Mouse (Mus musculus) spleen, postnatal 14 days (tissue): ENCODE data around the gene Pigyl.
"Not testable (repeated sequence)": the region's sequence is repeated elsewhere in the genome, so short reads cannot be mapped to it uniquely, and the experiment has no call there.

Experiments
- DNase-seq, 2 experiments: peaks; one replicate each; pipeline ENCODE4 v3.0.0; 2021 to 2022; ENCODE audit warnings: low spot score in 2 of 2

The Pigyl gene

DNA sequence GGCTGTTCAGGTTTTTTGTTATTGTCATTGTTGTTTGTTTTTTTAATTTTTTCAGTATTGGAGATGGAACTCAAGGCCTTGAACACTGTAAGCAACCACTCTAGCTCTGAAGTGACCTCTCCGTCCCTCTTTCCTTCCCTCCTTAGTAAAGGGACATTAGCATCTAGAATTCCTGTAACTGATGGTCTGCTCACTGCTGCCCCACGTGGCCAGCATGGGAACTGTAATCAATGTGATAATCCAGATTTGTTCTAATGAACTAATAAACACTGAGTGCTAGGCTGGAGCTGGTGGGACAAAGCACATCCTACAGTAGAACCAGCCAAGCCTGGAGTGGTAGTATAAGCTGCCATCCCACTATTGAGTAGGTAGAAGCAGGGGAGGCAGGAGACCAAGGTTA is 18.2 kb upstream of the Pigyl start:
- no peak for DNase-seq

GRCm38 (mm10) chr9:22139746-22140145 is 16.9 kb upstream of the Pigyl start:
- DNase-seq = no peak

GRCm38 (mm10) chr9:22143108-22144037 is 13.3 kb upstream of the Pigyl start:
- peak; percentile 84 to 91 for DNase-seq

- DNase-seq = no peak
Measured at GRCm38 (mm10) chr9:22144304-22144965, 12.2 kb upstream of the Pigyl start.

GRCm38 (mm10) chr9:22149426-22150248 is 7.0 kb upstream of the Pigyl start:
- no peak for DNase-seq

DNA sequence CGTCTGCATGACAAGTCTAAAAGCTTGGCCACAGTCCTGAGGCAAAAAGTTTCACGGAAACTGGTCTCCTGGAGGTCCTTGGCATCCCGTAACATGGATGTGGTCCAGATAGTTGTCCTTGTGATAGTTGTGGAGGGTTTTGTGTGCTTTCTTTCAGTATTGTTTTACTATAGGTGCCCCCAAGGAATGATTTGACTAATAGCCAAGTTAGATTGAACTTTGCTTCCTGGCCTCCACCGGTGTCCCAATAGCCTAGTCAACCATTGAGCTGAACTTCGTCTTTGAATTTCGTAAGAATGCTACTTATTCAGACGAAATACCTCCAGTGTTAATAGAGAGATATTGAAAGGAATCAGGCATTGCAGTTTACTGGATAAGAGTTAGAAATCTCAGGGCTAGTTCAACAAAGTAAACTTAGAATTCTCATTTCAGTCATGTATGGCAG is 6.4 kb upstream of the Pigyl start:
- DNase-seq = not testable (repeated sequence)

DNA sequence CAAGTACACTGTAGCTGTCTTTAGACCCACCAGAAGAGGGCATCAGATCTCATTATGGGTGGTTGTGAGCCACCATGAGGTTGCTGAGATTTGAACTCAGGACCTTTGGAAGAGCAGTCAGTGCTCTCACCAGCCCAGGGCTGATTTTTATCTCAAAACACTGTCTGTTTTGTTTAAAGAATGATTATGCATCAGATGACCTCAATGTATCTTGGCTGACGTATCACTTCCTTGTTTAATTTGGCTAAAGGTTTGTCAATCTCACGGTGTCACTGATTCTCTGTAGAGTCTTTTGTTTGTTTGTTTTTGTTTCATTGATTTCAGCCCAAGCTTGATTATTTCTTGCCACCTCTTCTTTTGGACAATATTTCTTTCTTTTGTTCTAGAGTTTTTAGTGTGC is 5.7 kb upstream of the Pigyl start:
- no peak for DNase-seq

DNA sequence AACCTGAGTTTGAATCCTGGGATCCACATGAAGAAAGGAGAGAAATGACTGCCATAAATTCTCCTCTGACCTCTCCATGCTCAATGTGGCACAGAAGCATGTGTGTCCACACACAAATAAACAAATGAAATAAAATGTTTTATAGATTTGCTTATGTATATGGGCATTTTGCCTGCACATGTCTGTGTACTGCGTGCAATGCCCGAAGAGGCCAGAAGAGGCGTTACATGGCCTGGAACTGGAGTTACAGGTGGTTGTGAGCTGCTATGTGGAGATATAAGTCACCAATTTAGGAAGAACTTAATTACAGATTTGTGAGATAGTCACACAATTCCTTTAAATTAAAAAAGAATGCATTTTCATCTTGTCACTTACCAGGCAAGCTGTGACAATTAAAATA is 2.8 kb upstream of the Pigyl start:
- no peak for DNase-seq

- peak; percentile 55 to 76 for DNase-seq
Measured at GRCm38 (mm10) chr9:22155614-22156013, 1.0 kb upstream of the Pigyl start.

DNA sequence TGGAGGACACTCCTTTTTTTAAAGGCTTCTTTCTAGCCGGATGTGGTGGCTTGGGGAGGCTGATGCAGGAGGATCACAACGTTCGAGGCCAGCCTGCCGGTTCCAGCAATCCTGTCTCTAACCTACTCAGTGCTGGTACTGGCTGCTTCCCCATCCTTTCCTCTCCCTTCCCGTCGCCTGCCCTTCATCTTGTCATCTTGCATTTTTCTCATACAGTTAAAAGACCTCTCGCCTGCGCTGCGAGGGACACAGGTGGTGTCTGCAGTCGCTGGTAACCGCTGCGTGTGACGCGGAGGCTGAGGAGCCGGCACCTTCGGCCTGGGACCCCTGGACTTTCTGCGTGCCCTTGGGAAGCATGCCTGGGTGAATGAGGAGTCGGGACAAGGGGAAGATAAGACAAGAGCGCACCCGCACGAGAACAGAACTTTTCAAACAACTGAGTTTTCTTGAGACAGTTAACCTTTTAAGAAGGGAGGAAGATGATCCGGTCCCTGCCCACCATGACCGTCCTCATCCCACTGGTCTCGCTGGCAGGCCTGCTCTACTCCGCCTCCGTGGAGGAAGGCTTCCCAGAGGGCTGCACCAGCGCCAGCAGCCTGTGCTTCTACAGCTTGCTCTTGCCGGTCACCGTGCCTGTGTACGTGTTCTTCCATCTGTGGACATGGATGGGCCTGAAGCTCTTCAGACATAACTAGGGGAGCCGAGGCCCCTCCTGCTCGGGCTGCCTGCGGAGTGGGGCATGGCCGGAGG is 1.0 kb downstream of the Pigyl start:
- no peak for DNase-seq

- no peak for DNase-seq
Measured at GRCm38 (mm10) chr9:22161299-22161698, 4.7 kb downstream of the Pigyl start.

DNA sequence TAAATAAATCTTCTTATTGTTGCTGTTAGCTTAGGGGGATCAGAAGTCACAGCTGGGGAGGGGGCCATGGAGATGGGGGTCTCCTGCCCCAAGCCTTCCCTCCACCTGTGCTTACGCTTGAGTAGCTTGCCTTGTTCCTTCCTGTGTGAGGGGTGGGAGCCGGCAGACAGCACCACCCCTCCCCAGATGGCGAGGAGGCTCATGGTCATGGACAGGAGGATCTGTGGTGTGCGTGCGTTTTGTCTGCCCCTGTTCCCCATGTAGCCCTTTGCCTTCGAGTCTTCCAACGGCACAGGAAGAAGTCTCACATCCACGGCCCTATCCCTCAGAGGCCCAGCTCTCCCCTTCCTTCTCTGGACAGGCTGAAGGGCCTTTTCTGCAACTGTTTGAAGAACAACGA is 5.7 kb downstream of the Pigyl start:
- no peak for DNase-seq

DNA sequence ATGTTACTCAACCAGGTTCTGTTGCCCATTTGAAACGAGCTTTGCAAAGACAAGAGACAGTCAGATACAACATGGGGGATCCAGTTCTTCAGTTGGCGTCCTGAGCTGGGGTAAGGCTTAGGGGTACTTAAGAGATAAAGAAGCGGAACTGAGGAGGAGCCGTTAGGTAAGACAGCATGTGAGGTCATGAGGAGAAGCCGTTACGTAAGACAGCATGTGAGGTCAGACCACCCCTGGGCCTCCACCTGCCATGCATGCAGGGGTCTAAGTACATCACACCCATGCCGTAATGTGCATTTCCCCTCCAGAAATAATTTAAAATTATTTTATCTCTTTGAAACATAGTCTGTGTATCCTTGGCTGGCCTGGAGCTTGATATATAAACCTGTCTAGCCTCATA is 6.3 kb downstream of the Pigyl start:
- no peak for DNase-seq

DNA sequence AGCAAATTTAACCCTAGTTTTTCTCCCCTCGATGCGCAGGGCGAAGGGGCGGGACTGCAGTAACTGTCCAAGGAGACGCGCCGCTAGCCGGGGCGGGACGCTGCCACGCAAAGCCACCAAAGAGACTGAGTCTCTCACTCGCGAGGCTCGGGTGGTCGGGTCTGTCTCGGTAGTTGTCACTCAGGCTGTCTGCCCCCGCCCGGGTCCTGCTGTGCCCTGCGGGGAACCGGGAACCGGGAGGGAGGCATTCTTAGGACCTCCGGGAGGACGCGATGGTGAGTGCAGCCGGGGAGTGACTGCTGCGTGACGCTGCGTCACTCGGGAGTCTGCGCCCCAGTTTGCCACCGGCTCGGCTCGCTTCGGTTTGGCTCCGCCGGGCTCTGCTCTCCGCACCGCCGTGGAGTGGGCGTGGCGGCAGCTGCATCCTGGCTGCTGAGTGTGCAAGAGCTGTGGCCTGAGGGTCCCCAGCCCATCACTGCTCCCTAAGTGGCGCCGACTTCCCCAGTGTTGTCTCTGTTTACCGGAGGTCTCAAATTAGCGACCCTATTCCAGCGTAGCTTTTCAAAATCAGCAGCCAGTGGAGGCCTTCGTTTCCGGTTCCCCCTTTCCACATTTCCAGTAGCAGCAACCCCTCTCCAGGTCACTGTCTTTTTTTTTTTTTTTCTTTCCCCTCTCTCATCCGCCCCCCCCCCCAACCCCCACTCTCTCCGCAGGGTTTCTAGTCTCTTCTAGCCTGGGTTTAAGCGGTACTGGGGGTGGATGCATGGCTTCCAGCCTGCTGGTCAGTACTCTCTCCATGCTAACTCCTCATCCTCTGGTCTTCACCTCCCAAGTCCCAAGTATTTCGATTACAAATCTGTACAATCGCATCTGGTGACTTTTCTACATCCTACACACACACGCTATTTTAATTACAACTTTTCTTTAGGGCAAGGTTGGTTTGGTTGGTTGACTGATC is 8.3 kb downstream of the Pigyl start:
- DNase-seq = no peak

GRCm38 (mm10) chr9:22165964-22166363 is 9.3 kb downstream of the Pigyl start:
- no peak for DNase-seq

DNA sequence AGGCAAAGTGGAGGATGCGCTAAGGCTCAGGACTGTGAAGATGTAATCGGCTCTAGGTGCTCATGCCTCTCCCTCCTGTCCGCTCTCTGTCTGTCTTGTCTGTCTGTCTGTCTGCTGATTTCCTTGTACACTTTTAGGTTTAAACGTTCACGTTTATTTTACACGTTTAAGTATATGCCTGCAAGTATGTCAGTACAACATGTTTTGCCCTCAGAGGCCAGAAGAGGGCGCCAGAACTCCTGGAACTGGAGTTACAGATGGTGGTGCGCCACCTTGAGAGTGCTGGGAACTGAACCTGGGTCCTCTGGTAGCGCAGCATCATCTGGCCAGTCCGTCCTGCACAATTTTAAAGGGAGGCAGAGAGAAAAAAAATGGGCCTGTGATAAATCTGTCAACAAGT is 10.0 kb downstream of the Pigyl start:
- DNase-seq = no peak

DNA sequence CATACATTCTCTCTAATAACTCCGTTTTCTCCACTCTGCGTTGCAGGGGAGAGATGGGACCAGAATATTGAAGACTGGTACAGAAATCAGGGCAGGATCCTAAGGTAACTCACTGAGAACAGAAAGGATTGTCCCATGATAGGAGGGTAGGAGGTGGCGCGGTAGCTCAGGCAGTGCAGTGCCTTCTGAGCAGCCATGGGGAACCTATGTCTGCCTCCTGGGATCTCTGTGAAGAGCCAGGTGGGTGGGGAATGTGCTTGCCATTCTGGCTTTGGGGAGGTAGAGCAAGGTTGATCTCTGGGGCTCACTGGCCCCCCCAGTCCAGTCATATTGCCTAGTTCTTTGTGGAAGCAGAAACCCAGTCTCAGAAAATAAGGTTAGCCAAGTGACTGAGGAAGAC is 11.1 kb downstream of the Pigyl start:
- DNase-seq = no peak

GRCm38 (mm10) chr9:22169327-22169726 is 12.7 kb downstream of the Pigyl start:
- no peak for DNase-seq

DNA sequence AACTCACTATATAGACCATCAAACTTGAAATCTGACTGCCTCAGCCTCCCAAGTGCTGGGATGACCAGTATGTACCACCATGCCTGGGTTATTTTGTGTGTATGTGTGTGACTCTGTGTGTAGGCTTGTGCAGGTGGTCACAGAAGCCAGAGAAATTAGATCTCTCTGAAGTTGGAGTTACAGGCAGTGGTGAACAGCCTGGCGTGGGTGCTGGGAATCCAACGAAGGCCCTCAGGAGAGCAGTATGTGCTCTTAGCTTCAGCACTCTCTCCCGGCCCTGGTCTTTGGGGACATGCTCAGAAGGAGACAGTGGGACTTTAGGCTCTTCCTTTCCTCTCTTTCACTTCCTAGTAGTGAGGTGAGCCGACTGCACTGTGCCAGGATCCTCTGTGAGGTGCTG is 15.7 kb downstream of the Pigyl start:
- no peak for DNase-seq

- no peak for DNase-seq
Measured at GRCm38 (mm10) chr9:22188025-22188611, 31.5 kb downstream of the Pigyl start, which contains the start of gene Zfp872. TSS of gene Zfp872 (plus strand) at chr9:22188090.
